Mouse (Mus musculus): Measurements from ENCODE around the gene Cab39l.

Gene Cab39l

DNA sequence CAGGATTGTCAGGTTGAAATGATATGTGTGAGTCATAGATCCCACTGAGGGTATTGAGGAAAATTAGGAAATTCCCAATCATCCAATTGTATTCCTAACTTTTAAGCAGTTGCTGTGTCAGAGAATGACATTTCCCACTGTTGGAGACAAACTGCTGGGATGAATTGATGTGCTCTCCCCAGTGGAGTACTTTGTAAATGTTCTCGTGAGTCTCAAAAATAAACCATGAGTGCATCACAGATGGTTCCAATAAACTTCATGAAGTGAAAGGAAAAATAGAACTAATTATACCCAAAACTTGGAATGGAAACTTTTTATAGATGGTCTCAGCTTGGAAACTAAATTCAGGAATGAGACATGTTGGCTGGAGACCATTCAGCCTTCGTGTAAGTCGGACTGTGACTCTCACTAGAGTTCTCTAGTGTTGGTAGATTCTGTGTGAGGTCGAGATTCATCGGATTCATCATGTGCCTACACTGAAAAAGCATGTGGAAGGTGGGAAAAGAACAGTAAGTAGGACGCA, 73.2 kb downstream of the Cab39l start:
- DNase-seq = no peak

DNA sequence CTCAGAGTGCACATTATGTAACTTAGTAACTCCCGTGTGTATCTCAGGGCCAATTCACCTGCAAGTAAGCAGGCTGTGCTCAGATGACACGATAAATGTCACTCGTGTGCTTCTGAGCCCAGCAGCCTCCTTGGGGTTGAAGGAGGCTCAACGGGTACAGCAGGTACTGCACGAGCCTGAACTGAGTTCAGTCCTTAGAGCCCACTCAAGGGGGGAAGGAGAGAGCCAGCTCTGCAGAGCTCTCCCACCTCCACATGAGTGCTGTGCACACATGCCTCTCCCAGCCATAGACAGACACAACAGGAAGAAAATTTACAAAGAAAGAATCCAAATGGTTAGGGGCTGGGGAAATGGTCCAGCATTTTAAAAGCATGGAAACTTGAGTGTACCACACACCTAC, 85.1 kb downstream of the Cab39l start:
- DNase-seq = no peak

GRCm38 (mm10) chr14:59530801-59531200, 90.0 kb downstream of the Cab39l start:
- DNase-seq = no peak

DNA sequence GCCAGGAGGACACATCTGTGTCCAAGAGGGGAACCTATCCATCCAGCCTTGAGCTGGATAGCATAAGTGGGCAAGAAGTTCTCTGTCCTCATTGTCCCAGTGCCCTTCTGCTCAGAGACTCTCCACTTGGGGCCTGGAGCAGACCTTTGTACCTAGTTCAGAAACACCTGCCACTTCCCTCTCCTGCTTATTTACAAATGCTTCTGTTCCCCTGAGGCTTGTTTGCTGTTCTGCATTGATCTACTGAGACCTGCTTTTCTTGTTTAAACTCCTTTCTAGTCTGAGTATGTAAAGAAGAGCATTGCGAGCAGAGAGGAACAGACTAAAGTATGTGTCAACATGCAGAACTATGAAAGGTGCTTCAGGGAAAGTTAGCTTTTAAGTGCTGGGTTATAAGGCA, 92.2 kb downstream of the Cab39l start:
- DNase-seq = no peak

DNA sequence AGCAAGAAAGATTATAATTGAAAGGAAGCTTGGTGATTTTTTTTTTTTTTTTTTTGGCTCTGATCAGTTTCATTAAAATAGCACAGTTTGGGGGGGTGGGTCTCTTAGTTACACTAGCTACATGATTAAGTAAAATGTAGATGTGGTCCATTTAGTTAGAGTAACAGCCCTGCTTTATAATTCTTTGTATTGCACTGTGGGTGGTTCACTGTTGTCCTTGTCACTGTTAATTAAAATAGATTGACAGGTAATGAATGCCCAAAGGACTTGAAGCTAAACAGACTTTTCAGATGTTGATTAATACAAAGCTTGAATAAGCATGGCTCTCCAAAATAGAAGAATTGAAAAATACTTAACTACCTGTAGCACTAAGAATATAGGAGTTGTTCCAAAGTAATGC, 93.1 kb downstream of the Cab39l start:
- DNase-seq = no peak

GRCm38 (mm10) chr14:59537829-59538432, 97.2 kb downstream of the Cab39l start:
- DNase-seq = no peak

DNA sequence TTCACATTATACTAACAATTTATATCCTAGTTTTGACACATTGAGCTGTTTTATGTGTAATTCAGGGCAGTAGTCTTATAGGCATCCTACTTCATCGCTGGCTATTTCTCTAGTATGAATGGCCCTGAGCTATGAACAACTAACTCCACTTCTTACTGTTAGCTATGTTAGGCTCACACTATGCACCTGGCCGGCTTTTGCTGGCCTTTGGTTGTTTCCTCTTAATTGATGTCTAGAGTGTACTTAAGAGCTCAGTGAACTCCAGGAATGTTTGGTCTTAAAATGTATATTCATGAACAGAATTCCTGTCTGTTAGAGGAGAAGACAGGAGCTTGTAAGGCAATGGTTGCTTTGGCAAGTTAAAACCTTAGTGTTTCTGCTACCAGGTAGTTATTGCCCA, 99.5 kb downstream of the Cab39l start:
- no peak for DNase-seq

DNA sequence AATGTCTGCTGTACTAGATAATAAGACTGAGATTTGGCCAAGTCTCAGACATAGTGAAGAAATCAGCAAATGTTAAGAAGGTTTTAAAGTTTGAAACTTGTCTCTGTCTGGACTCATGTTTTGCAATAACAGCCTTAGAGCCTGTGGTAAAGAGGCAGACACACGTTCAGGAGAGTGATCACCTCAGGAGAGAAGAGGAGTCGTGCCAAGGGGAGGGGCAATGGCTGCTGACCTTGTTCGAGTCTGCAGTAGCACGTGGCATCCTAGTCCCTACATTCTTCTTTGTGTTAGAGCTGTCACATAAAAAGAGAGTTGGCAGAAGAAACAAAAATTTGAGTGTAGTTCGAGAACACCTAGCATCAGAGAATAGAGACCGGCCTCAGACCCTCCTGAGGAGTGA, 100.0 kb downstream of the Cab39l start:
- peak; percentile 48 for DNase-seq

DNA sequence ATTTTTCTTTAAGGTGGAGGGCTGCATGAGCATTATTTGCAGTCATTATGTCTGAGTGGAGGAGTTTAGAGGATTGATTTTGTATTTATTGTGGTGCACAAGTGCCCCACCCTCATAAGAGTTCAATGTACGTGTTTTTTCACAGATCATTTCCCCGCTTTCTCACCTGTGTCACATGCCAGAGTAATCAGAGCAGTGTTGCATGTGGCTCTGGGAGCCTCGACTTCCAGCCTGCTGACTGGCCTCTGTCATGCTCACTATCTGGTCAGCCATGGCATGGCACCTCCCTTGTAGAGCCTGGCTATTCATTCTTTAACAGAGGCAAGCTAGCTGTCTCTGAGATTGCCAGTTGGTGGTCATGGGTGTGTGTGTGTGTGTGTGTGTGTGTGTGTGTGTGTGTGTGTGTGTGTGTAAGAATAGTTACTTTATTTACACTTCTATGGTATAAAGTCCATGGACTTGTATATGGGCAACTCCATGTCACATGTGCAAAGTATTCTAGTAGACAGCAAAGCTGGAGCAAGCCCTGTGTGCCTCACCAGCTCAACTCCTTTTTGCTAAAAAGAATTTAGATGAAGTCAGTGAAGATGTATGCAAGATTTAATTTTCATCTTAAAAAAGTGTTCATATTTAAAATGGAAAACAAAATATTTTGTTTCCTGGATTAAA, 102.5 kb downstream of the Cab39l start:
- no peak for DNase-seq

- DNase-seq = peak; percentile 51
Observed at GRCm38 (mm10) chr14:59543956-59544355, 103.2 kb downstream of the Cab39l start.

- DNase-seq = peak; percentile 41
Observed at GRCm38 (mm10) chr14:59546162-59546880, 105.5 kb downstream of the Cab39l start.

DNA sequence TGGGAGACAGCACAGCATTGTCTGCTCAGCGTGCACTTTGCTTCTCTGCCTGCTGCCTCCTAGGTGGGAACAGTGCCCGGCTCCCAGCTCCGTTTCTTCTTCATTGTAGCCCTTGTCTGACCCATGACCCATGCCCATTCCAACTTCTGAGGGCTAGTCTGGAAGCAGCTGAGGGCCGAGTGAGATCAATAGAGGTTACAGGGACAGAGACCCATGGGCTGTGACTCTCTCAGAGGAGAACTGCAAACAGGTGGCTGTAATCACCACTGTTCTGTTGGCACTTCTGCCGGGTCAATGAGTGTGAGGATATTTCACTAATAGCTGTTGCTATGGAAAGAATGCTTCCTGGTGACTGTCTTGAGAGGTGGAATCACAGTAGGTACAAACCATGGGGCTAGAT, 106.8 kb downstream of the Cab39l start:
- no peak for DNase-seq

GRCm38 (mm10) chr14:59548532-59548931, 107.8 kb downstream of the Cab39l start:
- DNase-seq = no peak

- peak; percentile 46 for DNase-seq
Observed at GRCm38 (mm10) chr14:59549106-59549505, 108.3 kb downstream of the Cab39l start.

DNA sequence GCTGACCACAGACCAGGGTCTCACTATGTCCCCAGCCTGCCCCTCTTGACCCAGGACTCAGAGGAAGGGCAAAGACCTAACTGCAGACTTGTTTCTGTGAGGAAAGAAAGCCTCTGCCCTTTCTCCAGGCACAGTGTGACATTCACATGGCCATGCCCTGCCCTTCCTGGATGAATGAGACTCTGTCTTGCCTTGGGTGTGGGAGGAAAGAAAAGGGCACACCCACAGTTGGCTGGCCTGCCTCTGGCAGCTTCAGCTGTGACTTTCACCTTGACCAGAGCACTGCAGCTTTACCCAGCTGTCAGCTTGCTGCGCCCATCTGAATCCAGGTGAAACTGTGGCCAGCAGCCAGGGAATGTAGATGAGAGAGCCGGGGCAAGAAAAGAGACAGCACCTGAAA, 110.1 kb downstream of the Cab39l start:
- peak; percentile 32 for DNase-seq

DNA sequence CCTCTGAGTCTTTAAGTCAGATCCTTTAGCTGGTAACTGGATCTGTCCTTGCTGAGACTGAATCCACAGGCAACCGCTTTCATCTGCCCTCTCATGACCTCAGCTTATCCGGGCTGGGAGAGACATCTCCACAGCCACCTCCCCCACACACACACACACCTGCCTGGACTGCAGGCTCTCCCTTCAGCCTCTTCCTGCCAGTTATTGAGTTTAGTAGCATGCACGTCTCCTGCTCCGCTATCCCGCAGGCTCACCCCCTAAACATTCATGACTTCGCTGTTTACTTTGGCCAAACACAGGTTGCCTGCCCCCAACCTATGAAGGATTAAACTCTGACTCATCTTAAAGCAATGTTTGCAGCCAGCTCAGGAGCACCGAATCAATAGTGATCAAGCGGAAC, 111.2 kb downstream of the Cab39l start:
- DNase-seq = no peak

DNA sequence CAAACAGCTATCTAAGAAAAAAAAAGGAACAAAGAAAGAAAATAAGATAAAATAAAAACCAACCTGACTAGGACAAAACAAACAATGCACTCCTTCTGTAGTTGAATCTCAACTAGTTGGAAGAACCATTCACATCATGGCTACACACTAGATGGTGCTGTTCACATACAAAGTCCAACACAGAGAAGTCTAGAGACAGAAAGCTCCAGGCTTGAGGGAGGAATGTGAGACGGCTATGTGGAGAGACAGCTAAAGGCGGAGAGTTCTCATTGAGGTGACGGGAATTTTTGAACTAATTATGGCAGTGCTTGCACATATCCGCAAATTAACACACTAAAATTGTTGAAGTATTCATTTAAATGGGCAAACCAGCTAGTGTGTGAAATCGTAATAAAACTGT, 113.3 kb downstream of the Cab39l start:
- DNase-seq = peak; percentile 32

DNA sequence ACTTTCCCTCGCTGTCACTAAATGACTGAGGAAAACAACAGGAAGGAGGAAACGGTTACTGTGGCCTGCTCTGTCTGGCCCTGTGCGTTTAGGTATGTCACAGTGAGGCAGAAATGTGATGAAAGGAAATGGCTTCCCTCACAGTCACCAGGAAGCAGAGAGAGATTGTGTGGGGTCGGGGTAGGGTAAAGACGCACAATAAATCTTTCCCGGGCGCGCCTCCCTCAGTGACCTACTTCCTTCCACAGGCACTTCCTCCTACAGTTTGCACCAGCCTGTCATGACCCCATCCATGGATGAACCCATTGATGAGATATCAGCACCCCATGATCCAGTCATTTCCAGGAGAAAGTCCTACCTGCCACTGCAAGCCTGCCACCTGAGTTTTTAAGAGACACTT, 114.2 kb downstream of the Cab39l start:
- no peak for DNase-seq

GRCm38 (mm10) chr14:59555928-59556531, 115.3 kb downstream of the Cab39l start:
- peak; percentile 87 for DNase-seq

GRCm38 (mm10) chr14:59557071-59557470, 116.3 kb downstream of the Cab39l start:
- DNase-seq = no peak

DNA sequence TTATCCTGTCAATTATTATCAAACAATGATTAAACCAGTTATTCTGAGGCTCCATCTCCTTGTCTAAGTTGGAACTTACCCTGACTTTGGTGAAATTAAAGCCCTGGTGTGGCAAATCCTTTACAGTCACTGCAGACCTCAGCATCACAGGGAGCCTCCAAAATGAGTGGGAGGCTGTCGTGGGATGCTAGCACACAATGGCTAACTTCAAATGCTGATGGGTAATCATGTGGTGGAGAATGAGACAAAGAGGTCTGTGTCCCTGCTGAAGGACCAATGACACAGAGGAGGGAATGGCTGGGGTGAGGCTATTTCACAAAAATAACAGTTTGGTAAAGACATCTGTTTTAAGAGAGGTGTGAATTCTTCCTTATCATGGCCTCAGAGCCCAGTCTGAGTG, 117.1 kb downstream of the Cab39l start:
- no peak for DNase-seq

- DNase-seq = no peak
Observed at GRCm38 (mm10) chr14:59566756-59567155, 126.0 kb downstream of the Cab39l start.

DNA sequence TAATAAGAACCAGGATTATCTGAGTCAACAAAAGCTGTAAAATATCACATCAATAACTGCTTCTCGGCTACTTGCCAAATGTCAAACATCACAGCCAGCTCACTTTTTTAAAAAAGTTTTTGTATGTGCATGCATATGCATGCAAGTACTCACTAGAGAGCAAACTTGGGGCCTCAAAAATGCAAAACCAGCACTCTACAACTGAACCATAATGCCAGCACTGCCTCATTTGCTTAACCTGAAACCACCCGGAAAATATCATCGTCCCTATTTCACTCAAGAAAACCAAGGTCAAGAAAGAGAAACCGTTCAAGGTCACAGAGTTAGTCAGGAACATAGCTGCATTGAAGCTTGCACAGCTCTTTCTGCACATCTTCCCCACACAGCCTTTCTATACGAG, 135.6 kb downstream of the Cab39l start:
- no peak for DNase-seq

DNA sequence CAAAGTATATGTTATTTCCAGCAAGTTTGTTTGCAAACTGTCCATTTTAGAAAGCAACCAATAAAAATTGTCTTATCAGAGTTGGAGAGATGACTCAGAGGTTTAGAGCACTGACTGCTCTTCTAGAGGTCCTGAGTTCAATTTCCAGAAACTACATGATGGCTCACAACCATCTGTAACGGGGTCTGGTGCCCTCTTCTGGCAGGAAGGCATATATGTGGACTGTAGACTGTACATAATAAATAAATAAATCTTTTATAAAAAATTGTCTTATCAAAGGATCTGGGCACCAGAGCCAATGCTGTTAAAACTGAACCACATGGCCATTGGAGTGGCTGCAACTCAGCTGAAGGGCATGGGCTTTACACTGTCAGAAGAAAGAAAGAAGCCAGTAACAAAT, 149.8 kb downstream of the Cab39l start:
- peak; percentile 57 for DNase-seq
